Mouse (Mus musculus): Measurements from ENCODE around the gene 1700018F24Rik. TPM values are rescaled to one million over a fixed set of nuclear protein-coding genes. Genes with fewer than 3 reads are reported as not detected.

The 1700018F24Rik gene
- polyA plus RNA-seq, 1 experiment from 2014 or later, result not detected

DNA sequence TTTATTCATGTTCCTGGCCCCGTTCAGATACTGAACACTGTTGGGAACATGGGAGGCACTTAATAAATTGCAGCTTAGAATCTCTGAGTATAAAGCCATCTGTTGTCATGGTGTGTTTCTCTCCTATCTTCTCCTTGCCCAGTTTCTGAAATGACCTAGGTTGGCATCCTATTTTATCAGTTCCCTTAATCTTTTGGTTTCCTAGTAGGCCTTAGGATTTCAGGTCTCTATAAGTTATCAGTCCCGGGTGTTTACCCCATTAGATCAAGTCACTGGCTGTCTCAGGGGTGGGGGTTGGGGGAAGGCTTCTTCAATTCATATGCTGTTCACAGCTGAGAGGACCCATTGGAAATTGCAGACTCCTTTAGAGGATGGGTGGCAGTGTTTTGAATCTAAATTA lies 42.0 kb downstream of the 1700018F24Rik start:
- peak overlapping the region; percentile 96; the same call in 1 of the 2 replicates for H3K9ac ChIP-seq
- no peaks in the 10 kb centered on the region for H3K9me3 ChIP-seq
- ATAC-seq (replicated peaks), result no peak
- H3K27ac ChIP-seq, result no peak overlapping the region
- peak overlapping the region; percentile 96 for H3K4me3 ChIP-seq
- H3K4me1 ChIP-seq, result peaks cover 16% of the 10 kb centered on the region
- no peaks in the 10 kb centered on the region for H3K27me3 ChIP-seq (replicated peaks)
- no peaks in the 10 kb centered on the region for H3K36me3 ChIP-seq (replicated peaks)
- WGBS, result 70% methylated on average over 2 of the region's 2 CpGs
- peak overlapping the region; percentile 81 for H3K4me2 ChIP-seq

DNA sequence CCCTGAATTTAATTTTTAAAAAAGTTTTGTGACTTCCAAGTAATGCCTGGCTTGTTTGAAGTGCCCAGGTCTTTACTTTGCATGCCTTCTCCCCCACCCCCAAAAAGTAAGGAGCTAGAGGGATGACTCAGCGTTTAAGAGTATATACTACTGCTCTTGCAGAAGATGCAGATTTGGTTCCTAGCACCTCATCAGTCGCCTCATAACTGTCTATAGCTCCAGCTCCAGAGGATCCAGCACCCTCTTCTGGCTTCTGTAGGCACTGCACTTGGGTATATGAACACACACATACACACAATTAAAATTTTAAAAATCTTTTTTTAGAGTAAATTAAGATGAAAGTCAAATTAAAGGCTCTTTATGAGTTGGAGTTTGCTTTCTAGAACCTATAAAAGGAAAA lies 45.4 kb downstream of the 1700018F24Rik start:
- ATAC-seq (replicated peaks), result no peak
- Histone ChIP-seq H3K9me3 (no peaks in the 10 kb centered on the region), H3K36me3 (replicated peaks) (peaks cover 11% of the 10 kb centered on the region), H3K27ac (no peak overlapping the region), H3K4me2 (no peak overlapping the region), H3K4me1 (peaks cover 16% of the 10 kb centered on the region), H3K9ac (no peak overlapping the region), H3K4me3 (no peak overlapping the region), H3K27me3 (replicated peaks) (no peaks in the 10 kb centered on the region)
- WGBS, result 100% methylated on average over 2 of the region's 2 CpGs

DNA sequence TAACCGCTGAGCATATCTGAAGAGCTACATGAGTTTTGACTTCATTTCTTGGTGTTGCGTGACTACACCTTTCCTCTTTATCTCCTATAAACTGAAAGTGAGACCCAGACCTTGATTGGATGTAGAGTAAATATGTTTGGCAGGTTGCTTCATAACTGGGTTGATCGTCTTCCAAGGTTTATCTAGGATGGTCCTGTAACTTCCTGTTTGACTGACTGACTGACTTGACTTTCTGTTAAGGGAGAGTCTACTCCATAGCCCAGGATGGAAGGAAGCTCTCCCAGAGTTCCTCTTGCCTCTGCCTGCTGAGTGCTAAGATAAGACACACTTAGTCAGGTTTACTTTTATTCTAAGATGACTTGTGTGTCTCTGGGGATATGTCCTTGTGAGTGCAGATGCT lies 47.1 kb downstream of the 1700018F24Rik start:
- Histone ChIP-seq H3K4me1 (peaks cover 9% of the 10 kb centered on the region), H3K9me3 (no peaks in the 10 kb centered on the region), H3K4me2 (no peak overlapping the region), H3K27ac (no peak overlapping the region), H3K27me3 (replicated peaks) (no peaks in the 10 kb centered on the region), H3K4me3 (no peak overlapping the region), H3K9ac (no peak overlapping the region), H3K36me3 (replicated peaks) (peaks cover 16% of the 10 kb centered on the region)
- 92% methylated on average over 3 of the region's 3 CpGs for WGBS
- ATAC-seq (replicated peaks), result no peak

Other genes with a start within 250 kb of the 1700018F24Rik start
- gene Smurf1, start 77.1 kb upstream of the 1700018F24Rik start, polyA plus RNA-seq (2015; fragmentation: Nextera tagmentation; extraction: Ambion mirVana), result 38.5 and 44.2 TPM in 2 replicates
- not detected in 2 replicates for gene Gm4871, start 10.2 kb upstream of the 1700018F24Rik start, polyA plus RNA-seq (2015; fragmentation: Nextera tagmentation; extraction: Ambion mirVana)
- 251 and 263 TPM in 2 replicates for gene Arpc1a, start 40.8 kb downstream of the 1700018F24Rik start, polyA plus RNA-seq (2015; fragmentation: Nextera tagmentation; extraction: Ambion mirVana)
- gene Kpna7, start 41.0 kb downstream of the 1700018F24Rik start, polyA plus RNA-seq (2015; fragmentation: Nextera tagmentation; extraction: Ambion mirVana), result not detected in 2 replicates
- gene Arpc1b, start 71.2 kb downstream of the 1700018F24Rik start, polyA plus RNA-seq (2015; fragmentation: Nextera tagmentation; extraction: Ambion mirVana), result 59.5 and 73.1 TPM in 2 replicates
- 102 and 117 TPM in 2 replicates for gene Pdap1, start 97.2 kb downstream of the 1700018F24Rik start, polyA plus RNA-seq (2015; fragmentation: Nextera tagmentation; extraction: Ambion mirVana)
- 175 and 176 TPM in 2 replicates for gene Bud31, start 97.4 kb downstream of the 1700018F24Rik start, polyA plus RNA-seq (2015; fragmentation: Nextera tagmentation; extraction: Ambion mirVana)
- gene Ptcd1, start 124.1 kb downstream of the 1700018F24Rik start, polyA plus RNA-seq (2015; fragmentation: Nextera tagmentation; extraction: Ambion mirVana), result 25.0 and 26.5 TPM in 2 replicates
- 53.6 and 57.7 TPM in 2 replicates for gene Cpsf4, start 124.2 kb downstream of the 1700018F24Rik start, polyA plus RNA-seq (2015; fragmentation: Nextera tagmentation; extraction: Ambion mirVana)
- 604 and 630 TPM in 2 replicates for gene Atp5j2, start 149.1 kb downstream of the 1700018F24Rik start, polyA plus RNA-seq (2015; fragmentation: Nextera tagmentation; extraction: Ambion mirVana)
- 15.7 and 17.0 TPM in 2 replicates for gene Zkscan14, start 158.9 kb downstream of the 1700018F24Rik start, polyA plus RNA-seq (2015; fragmentation: Nextera tagmentation; extraction: Ambion mirVana)
- gene Zkscan5, start 161.6 kb downstream of the 1700018F24Rik start, polyA plus RNA-seq (2015; fragmentation: Nextera tagmentation; extraction: Ambion mirVana), result 16.2 and 17.2 TPM in 2 replicates
- 31.4 and 34.1 TPM in 2 replicates for gene Zfp655, start 188.7 kb downstream of the 1700018F24Rik start, polyA plus RNA-seq (2015; fragmentation: Nextera tagmentation; extraction: Ambion mirVana)
- 0.43 and 1.2 TPM in 2 replicates for gene Zscan25, start 237.5 kb downstream of the 1700018F24Rik start, polyA plus RNA-seq (2015; fragmentation: Nextera tagmentation; extraction: Ambion mirVana)

Data from midbrain, embryonic 15.5 days (tissue).